Mouse (Mus musculus): ENCODE measurements around the gene Wrap53. TPM values are rescaled to one million over a fixed set of nuclear protein-coding genes. Genes with fewer than 3 reads are reported as not detected.

Wrap53 gene
- total RNA-seq, 2 experiments from 2014 or later, result 4.6 to 6.1 TPM

DNA sequence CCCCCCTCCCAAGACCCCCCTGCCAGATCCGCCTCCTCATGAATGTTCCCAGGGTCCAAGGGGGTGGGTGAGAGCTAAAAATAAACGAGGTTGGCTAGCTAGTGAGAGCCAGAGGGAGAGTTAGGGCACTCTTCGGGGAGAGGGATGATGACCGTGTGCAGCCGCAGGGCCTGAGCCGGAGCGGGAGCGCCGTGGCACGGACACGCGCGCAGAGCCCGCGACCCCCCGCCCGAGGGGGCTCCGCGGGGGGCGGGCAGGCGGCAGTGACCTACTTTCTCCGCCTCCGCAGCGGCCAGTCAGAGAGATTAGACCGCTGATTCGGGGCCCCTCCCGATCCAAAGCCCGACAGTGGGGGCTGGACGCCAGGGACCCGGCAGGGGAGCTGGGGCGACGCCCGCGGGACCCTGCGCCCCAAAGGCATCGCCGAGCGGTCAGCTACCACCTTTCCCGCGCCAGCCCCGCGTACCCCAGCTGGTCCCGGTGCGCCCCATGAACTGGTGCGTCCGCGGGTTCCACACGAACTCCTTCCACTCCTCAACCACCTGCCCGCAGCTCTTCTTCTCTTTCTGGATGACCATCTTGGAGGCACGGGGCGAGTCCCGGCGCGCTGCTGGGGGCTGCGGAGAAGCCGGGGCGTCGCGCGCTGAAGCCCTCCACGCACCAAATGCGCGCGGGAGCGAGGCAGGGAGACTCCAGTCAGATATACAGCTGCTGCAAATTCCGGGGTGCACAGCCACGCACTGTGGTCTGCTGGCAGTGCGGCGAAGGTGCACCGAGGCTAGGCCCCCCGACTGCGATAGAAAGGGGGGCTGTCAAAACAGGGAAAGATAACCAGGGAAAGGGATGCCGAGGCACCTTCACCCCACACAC lies 25.0 kb upstream of the Wrap53 start:
- intact Hi-C loops (cut with DNase I), result loop anchor here (2.0 kb wide), 1 partner anchor 24 kb away; the partner anchor contains the start of genes Trp53 and Wrap53
- no peak for DNase-seq (ENCODE audit: low spot score)

DNA sequence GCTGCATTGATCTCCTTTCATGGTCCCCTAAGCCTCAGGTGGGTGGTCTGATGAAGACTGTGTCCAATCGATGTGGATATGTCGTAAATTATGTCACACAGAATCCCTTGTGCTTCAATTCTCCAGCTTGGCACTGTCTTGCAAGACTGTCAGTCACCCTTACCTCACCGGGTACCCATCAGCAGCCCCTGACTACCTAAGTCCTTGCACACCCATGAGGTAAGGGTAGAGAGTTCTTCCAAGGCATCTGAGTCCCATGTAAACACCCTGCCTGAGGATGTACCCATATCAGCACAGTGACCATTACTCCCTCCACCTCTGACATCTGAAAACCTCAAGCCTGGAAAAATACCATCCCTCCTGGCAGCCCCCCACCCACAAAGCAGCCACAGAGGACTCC lies 24.3 kb upstream of the Wrap53 start:
- intact Hi-C loops (cut with DNase I), result loop anchor here (2.0 kb wide), 1 partner anchor 24 kb away; the partner anchor contains the start of genes Trp53 and Wrap53
- DNase-seq (ENCODE audit: low spot score), result no peak

- intact Hi-C loops (cut with DNase I), result no loop called here
- no peak for DNase-seq (ENCODE audit: low spot score)
Measured at GRCm38 (mm10) chr11:69603516-69603915, 23.5 kb upstream of the Wrap53 start.

DNA sequence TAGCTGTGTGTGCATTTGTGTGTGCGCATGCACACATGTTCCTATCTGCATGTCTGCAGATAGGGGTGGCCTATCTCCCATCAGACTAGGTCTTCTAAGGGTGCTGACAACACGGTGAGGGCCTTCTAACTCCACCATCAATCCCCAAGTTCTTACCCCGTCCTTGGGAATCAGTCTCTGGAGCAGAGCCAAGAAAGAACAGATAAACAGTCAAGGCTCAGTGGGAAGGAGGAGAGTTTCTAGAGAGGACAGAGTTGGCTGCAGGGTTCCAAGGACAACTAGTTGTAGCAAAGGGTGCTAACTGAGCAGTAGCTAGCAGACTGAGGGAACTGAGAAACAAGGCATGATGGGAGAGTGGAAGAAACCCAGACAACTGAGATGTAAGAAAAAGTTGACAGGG lies 21.7 kb upstream of the Wrap53 start:
- no peak for DNase-seq (ENCODE audit: low spot score)
- intact Hi-C loops (cut with DNase I), result no loop called here

DNA sequence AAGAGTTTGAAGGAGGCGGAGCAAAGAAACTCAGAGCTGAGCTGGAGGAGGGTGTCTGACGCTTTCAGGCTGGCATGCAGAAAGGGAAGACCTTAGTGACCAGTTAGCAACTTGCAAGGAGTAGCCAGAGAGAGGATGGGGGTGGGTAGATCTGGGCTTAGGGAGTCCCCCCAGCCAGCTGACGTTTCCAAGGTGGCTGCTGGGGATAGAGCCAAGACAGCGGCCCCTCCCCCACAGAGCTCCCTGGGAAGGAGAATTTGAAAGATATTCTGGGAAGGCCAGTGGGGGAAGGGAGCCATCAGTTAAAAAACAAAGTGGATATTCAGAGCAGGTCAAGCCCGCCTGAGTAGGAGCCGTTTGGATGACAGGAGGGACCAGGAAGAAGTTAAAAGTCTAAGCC lies 20.0 kb upstream of the Wrap53 start:
- intact Hi-C loops (cut with DNase I), result no loop called here
- DNase-seq (ENCODE audit: low spot score), result peak; percentile 23

GRCm38 (mm10) chr11:69599436-69599835 lies 19.4 kb upstream of the Wrap53 start:
- intact Hi-C loops (cut with DNase I), result no loop called here
- DNase-seq (ENCODE audit: low spot score), result no peak

DNA sequence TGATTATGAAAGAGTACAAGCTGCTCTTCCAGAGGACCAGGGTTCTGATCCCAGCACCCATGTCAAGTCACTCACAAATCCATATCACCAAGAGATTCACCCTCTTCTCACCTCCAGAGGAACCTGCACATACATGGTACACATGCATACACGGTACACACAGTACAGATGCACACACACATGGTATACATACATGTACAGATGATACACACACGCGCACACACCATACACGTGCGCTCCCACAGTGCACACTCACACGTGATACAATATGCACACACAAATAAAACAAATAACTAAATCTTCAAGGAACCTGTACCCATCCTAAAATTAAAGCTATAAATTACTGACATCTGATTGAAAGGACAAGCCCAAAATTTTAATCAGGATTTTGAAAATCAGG lies 14.8 kb upstream of the Wrap53 start:
- no peak for DNase-seq (ENCODE audit: low spot score)
- intact Hi-C loops (cut with DNase I), result no loop called here

GRCm38 (mm10) chr11:69592799-69593198 lies 12.7 kb upstream of the Wrap53 start:
- DNase-seq (ENCODE audit: low spot score), result no peak
- intact Hi-C loops (cut with DNase I), result no loop called here

DNA sequence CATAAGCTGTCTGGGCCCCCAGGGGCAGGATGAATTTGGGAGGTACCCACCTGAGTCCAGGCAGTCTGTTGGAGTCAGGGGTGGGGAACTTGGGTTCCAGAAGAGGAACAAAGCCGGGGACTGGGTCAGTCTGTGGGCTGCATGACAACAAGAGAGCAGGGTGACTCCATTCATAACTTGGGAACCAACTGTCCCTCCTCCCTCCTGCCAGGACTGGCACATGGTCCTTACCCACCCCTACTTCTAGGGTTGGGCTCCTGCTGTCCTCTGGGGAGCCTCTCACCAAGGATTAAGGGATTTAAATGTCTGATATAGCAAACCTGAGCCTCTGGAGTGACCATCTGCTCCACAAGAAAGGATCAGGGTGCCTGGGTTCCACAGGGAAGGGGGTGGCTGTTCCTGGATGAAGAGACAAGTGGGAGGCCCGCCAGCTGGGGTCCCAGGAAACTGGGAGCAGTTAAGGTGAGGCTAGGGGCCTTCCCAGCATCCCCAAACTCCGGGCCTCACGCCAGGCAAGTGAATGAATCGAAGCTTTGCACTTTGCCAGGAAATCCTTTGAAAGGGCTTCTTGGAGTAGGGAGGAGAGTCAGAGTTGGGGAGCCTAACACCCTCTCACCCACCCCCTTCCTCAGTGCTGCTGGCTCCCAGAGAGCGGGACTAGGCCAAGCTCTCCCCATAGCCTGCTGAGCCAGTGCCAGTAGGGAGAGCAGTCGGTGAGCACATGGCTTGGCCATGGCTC lies 12.0 kb upstream of the Wrap53 start:
- no peak for DNase-seq (ENCODE audit: low spot score)
- intact Hi-C loops (cut with DNase I), result no loop called here

GRCm38 (mm10) chr11:69591424-69591823 lies 11.4 kb upstream of the Wrap53 start:
- intact Hi-C loops (cut with DNase I), result no loop called here

GRCm38 (mm10) chr11:69590622-69591021 lies 10.6 kb upstream of the Wrap53 start:
- no peak for DNase-seq (ENCODE audit: low spot score)
- intact Hi-C loops (cut with DNase I), result no loop called here

More at GRCm38 (mm10) chr11:69591424-69591823, 11.4 kb upstream of the Wrap53 start:
- DNase-seq (ENCODE audit: low spot score), result no peak

- intact Hi-C loops (cut with DNase I), result no loop called here
- DNase-seq (ENCODE audit: low spot score), result no peak
Measured at GRCm38 (mm10) chr11:69589207-69589834, 9.3 kb upstream of the Wrap53 start.

GRCm38 (mm10) chr11:69585718-69586325 lies 5.8 kb upstream of the Wrap53 start:
- intact Hi-C loops (cut with DNase I), result no loop called here
- no peak for DNase-seq (ENCODE audit: low spot score)

DNA sequence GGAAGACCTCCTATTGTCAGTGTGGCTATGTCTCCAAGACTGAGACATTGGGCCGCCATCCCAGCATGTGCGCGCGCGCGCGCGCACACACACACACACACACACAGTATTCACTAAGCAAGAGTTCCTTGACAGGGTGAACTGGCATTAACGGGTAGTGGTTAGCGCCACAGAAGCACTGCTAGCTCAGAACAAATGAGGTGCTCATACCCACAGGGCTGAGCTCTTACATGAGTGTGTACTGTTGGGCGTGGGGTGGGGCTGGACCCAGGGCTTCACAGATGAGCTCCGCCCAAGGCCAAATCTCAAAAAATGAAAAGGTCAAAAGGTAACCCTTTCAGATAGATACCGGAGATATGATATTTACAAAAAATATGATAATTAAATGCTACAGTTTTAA lies 4.9 kb upstream of the Wrap53 start:
- intact Hi-C loops (cut with DNase I), result no loop called here
- DNase-seq (ENCODE audit: low spot score), result no peak

GRCm38 (mm10) chr11:69584008-69584407 lies 4.0 kb upstream of the Wrap53 start:
- no peak for DNase-seq (ENCODE audit: low spot score)
- intact Hi-C loops (cut with DNase I), result no loop called here

GRCm38 (mm10) chr11:69582230-69582805 lies 2.3 kb upstream of the Wrap53 start:
- intact Hi-C loops (cut with DNase I), result no loop called here

DNA sequence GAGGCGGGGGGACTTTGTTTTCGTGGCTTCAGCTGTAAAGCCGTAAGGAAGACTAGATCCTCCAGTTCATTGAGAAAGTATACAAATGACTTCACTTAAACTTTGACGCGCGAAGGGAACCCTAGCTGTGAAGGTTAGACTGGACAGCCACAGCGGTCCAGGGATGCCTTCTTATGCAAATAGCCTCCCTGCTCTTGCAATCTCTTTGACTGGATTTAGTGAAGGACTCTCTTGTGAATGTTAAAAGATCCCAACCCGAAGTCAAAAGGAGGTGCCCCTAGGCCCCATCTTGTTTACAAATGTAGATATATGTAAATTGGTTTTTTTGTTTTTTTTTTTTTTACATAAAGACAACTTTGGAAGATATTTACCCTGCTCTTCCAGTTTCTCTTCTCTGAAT lies 1.8 kb upstream of the Wrap53 start:
- intact Hi-C loops (cut with DNase I), result loop anchor here (2.0 kb wide), 1 partner anchor 23 kb away; the partner anchor contains the start of gene Atp1b2
- DNase-seq (ENCODE audit: low spot score), result no peak

More at GRCm38 (mm10) chr11:69582230-69582805, 2.3 kb upstream of the Wrap53 start:
- no peak for DNase-seq (ENCODE audit: low spot score)

DNA sequence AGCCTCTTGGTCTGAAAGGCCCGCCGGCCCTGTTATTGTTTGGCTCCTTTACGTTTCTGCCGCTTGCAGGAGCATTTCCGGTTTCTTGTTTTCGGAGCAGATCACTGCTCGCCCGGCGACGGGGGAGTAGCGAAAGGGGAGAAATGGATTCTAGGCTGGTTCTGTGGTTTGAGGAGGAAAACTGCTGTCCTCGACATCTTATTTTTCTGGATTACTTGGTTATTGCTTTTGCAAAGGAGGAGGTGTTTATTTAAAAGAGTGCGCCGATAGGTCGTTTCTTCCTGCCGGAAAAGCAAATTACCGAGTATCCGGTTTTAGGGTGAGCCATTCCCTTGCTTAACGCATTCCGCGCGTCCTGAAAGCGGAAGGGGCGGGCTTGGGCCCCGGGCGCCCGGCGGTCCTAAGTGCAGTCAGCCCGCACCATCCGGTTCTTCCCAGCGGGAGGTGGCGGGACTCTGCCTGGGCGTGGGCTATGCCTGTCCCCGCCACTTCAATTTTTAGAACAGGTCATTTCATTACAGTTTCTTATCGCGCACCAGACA lies 1.2 kb upstream of the Wrap53 start:
- peak; percentile 86 for DNase-seq (ENCODE audit: low spot score)
- intact Hi-C loops (cut with DNase I), result loop anchor here (2.0 kb wide), 1 partner anchor 24 kb away; the partner anchor contains the start of gene Atp1b2

GRCm38 (mm10) chr11:69580572-69581146 lies 604 bp upstream of the Wrap53 start:
- intact Hi-C loops (cut with DNase I), result loop anchor here (2.0 kb wide), 1 partner anchor 24 kb away; the partner anchor contains the start of gene Atp1b2
- DNase-seq (ENCODE audit: low spot score), result no peak

Measured in heart, postnatal 25 days (tissue).